Mouse (Mus musculus) erythroblast, embryonic 14.5 days (primary cell): ENCODE measurements around the gene Slc9c1.

Experiments
- GATA1 ChIP-seq: IDR thresholded peaks from 2 replicates; pipeline ENCODE4 v1.6.1; 2012; ENCODE audit warnings: low read length, inconsistent platforms, mixed read lengths
- TAL1 ChIP-seq: IDR thresholded peaks from 3 replicates; pipeline ENCODE4 v1.6.1; 2012; ENCODE audit warnings: low read length, inconsistent platforms, mixed read lengths

DNA sequence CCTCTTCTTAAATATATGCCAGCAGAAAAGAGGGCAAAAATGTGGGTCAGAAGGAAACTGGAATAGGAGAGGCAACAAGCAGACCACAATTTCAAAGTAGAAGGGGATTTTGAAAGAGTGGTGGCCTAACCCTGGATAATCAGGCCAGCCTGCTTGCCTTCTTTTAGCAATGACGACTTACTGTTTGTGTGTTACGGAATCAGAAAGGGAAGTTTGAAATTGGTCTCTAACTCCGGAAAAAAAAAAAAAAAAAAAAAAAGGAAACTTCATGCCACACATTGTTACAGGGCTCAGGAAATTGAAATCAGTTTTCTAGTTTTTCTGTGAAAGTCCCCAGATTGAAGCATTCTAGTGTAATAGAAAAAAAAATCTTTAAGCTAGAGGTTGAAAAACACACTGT lies 26.6 kb downstream of the Slc9c1 start:
- TF ChIP-seq GATA1 (no peak), TAL1 (no peak)
